Mouse (Mus musculus) left cerebral cortex, adult 8-10 months (tissue): ENCODE results near the gene Psmc4. TPM values are rescaled to one million over a fixed set of nuclear protein-coding genes. Genes with fewer than 3 reads are reported as not detected.

ENCODE experiments used
- DNase-seq, 2 experiments: peaks; one replicate each; pipeline ENCODE4 v3.0.0; 2022; ENCODE audit warnings: low spot score in 2 of 2
- total RNA-seq, 4 experiments: library from RNA; stranded (reverse); gene quantifications; 2 replicates each; pipeline ENCODE4 v1.2.4; 2022

Psmc4 gene
- 100 to 1,000 TPM; 119 to 144 (median 131) TPM for total RNA-seq

DNA sequence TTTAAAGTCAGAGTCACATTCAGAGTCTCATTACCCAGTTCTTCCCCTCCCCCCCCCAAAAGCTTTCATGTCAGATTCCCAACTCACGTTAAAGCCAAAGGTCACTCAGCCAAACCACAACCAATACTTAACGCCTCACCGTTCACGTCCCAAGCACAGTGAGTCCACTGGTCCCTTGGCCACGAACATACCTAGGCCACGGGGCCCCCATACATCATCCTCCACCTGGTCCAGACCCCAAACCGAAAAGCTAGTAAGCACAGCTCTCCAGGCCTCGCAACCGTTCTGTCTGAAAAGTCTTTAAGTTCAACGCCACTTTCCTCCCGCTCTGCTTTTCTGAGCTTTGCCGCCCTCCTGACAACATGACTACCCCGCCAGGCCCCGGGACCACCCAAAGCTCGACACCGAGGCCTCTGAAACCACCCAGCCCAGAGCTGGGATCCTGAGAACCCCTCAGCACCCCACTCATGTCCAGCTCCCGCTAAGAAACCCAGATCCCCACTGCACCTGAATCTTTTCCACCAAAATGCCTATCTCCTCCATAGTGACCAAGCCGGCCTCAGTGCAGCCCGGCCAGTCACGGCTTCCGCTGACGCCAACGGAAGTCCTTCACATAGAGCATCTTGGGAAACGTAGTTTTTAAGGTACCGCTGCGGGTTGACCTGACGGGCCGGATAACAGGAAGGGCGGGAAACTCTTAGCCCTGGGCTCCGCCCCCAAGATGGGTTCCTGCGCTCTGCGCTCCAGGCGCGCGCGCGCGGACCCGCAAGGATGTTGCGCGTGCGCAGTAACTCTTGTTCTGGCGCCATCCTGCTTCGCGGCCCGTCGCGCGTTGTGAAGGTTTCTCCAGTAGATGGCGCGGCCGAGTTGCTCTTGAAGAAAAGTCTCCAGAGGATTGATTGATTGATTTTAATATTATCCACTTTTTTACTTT, at the start of gene Psmc4:
TSS of gene Psmc4 (minus strand) at position 626 of the 934 bp plus-strand sequence.
- peak; percentile 94 to 98 for DNase-seq

DNA sequence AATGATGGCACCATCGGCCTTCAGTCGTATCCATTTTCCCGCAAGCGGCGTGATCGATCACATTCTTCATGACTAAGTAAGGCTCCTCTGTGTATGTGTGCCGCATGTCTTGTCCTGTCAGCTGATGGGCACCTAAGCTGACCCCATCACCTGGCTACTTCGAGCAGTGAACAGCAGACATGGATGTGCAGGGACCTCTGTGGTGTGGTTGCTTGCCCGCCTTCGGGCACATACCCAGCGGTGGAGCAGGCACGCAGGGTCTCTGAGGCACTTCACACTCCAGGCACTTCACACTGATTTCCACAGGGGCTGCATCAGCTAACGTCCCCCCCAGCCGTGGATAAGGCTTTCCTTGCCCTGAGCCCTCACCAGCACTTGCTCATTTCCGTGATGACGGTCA, 49.2 kb upstream of the Psmc4 start:
- DNase-seq: no peak

DNA sequence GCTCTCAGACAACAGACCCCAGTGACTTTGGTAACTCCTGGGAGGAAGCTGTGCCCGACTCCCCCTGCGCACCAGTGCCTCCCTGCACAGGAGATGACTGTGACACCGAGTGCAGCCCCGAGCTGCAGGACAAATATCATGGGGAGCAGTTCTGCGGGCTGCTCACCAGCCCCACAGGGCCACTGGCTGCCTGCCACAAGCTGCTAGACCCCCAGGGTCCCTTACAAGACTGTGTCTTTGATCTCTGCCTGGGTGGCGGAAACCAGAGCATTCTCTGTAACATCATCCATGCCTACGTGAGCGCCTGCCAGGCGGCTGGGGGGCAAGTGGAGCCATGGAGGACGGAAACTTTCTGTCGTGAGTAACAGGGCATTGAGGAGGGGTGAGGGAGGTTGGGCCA, 43.6 kb upstream of the Psmc4 start:
- no peak for DNase-seq

DNA sequence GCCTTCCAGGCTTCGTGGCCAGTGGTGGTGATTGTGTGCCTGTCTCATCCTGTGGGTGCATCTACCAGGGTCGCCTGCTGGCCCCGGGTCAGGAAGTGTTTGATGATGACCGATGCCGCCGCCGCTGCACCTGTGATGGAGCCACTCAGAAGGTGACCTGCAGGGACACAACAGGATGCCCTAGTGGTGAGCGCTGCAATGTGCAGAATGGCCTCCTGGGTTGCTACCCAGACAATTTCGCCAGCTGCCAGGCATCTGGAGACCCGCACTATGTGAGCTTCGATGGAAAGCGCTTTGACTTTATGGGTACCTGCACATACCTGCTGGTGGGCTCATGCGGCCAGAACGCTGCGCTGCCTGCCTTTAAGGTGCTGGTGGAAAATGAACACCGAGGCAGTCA, 36.3 kb upstream of the Psmc4 start:
- no peak for DNase-seq

DNA sequence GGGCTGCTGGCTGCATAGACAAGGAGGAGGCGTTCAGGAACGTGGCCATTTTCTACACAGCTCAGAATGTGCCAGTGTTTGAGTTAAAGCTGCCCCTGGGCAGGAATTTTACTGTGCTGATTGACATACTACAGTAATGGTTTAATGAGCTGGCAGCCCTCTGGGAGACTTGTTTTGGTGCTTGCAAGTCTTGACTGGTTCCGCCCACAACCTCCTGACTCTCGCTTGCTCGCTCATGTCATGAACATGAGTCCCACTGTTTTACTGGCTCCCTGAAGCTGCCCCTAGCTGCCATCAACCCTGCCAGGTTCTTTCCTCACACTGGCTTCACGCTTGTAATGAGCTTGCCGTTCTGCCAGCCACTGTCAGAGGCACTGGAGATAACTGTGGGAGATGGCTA, 34.3 kb upstream of the Psmc4 start:
- peak; percentile 8 to 55 for DNase-seq

DNA sequence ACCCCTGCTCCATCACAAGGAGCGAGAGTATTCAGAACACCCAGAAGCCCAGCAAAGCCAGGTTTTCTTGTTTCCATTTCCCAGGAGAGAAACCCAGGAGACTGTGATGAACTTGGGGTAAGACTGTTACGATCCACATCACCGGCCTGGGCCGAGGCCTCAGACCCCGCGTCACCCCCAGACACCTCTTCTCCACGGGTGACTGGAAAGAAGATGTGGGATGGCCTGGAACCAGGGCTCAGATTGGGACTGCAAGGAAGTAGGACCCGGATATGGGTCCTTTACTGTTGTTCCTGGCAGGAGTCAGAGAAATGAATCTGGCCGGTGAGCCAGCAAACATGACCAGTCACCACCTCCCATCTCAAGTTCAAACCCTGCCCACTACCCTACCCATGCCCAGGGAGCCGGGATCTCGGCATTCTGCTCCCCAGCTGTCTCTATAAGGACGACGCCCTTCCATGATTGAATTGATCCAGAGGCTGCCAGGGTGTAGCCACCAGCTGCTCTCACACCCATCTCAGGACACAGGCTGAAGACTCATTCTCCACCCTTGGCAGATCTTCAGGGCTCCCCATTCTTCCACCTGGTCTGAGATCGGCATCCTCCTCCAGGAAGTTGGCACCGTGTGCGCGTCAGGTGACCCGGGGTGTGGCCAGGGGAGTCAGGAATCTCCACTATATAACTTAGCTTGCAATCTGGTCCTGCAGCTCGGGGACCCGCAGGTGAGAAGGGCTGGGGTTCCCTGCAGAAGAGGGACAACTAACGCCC, 20.8 kb upstream of the Psmc4 start, which contains the start of gene Fcgbp:
TSS of gene Fcgbp (plus strand) at position 706 of the 768 bp plus-strand sequence.
- no peak for DNase-seq

DNA sequence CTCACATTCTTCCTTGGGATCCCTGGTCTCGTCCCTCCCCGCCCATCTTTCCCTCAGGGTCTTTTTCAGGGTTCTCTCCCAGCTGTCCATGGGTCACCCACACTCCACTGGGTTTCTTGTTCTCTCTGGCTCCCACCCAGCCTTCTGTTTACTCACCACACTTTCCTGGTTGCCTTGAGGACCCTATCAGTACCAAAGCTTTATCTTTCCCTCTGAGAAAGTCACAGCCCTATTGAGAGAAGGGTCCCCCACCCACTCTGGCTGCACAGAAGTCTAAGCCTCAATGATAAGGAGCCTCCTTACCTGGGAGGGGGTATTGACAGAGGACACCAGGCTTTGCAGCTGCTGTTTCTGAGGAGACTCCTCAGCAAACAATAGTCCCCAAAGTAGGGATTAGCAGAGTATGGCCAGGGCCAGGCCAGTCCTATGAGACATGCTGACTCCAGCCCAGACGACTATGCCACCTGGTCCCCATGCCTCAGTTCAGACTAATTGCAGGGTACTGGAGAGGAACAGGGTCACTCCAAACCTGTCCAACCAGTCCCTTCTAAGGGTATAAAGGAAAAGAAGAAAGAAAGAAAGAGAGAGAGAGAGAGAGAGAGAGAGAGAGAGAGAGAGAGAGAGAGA, 19.8 kb upstream of the Psmc4 start:
- DNase-seq: no peak

DNA sequence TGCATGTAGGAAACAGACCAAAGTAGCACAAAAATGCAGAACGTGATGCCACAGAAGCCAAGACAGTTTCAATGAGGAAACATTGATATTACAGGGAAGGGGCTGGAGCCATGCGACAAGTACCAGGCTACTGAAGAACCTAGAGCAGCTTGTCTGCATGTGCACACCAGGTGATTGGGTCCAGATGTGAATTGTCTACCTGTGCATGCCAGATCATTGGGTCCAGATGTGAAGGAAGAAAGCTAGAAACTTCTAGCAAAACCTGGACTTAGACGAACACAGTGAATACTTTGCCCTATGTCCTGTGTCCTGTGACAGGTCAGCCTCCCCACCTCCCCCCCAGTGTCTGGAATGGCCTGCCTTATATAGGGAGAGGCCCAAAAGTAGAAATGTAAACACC, 18.8 kb upstream of the Psmc4 start:
- DNase-seq: no peak

DNA sequence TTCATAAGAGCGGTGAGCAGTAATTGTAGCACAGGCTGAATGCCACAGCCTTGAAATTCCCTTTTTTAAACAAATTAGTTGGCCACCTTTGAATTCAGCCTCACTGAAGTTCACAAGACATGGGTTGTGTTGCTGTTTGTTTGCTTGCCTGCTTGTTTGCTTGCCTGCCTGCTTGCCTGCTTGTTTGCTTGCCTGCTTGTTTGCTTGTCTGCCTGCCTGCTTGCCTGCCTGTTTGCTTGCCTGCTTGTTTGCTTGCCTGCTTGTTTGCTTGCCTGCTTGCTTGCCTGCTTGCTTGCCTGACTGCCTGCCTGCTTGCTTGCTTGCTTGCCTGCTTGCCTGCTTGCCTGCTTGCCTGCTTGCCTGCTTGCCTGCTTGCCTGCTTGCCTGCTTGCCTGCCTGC, 10.1 kb upstream of the Psmc4 start:
- no peak for DNase-seq

DNA sequence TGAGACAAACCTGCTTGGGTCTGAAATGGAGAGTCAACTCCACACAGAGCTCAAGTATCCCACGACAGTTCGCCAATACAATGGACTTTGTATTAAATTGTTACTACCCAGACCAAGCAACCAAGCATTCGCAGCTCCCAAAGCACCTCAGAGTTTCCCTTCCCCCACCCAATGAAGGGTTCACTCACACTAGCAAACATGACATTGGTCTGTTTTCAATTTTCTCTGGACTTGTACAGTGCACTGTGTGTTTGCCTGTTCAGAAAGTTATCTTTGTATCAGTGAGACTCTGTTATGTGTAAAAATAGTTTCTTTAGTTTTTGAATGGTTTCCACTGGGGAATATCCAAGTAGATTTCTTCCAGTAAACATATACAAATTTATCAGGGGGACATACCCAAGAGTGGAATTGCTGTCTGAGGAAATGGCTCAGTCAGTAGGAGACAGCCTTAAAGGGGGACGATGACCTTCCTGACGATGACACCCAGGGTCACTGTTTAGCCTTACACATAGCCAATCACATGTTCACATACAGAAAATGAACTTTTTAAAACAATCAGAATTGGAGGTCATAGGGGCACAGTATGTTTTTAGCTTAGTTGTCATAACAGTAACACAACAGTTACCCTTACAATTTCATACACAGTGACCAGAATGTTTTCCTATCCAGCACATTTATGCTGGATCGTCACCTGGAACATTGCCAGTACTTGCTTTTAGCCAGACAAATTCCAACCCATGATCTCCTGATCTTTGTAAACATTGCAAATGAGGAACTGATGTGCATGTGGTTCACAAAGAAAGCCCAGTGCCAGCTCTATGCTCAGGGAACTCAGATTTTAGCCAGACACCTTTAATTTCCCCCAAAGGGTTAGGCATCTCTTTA, 3.4 kb upstream of the Psmc4 start:
- no peak for DNase-seq

DNA sequence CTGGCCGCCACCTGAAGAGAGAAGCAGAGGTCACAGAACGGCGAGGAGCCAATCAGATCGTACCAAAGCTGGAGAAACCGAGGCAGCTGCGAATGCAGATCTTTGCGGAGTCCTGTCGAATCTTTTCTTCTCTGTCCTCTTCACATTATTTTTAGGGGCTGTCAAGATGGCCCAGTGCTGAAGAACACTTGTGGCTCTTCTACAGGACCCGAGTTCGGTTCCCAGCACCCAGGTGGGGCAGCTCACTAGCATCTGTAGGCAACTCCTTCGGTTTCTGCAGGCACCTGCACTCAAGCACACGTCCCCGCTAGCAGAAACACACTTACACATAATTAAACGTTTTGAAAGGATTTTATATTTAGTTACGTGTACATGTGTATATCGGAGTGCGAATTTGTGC, 683 bp upstream of the Psmc4 start:
- no peak for DNase-seq

DNA sequence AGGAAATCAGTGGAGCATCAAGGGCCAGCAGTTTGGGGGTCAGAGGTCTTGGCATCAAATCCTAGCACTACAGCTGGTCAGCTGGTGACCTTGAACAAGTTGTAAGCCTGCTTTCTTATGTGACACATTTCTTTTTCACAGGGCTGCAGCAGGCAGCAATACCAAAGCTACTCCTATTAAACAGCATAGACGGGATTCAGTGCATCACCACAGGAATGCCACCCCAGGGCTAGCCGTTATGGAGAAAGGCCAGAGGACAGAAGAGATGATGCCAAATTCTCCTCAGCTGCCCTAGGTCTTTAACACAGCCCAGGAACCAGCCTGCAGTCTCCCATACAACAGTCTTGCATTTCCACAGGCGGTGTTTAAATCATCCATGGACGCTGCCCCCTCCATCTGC, 5.4 kb downstream of the Psmc4 start:
- no peak for DNase-seq

DNA sequence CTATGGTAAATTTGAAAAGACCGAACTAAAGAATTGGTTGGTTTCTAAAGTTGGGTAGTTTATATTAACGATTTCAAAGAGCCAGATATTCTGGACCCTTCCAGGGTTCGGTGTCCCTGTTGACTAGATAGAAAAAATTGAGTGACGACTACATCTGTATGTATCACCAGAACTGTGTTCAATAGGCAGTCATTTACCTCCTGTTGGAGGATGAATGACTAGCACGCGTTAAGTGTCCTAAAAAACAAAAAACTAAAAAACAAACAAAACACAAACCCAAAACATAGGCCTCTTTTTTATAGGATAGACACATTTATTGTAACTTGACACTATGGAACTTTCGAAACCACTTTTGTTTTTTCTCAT, 35.5 kb downstream of the Psmc4 start:
- DNase-seq: no peak

DNA sequence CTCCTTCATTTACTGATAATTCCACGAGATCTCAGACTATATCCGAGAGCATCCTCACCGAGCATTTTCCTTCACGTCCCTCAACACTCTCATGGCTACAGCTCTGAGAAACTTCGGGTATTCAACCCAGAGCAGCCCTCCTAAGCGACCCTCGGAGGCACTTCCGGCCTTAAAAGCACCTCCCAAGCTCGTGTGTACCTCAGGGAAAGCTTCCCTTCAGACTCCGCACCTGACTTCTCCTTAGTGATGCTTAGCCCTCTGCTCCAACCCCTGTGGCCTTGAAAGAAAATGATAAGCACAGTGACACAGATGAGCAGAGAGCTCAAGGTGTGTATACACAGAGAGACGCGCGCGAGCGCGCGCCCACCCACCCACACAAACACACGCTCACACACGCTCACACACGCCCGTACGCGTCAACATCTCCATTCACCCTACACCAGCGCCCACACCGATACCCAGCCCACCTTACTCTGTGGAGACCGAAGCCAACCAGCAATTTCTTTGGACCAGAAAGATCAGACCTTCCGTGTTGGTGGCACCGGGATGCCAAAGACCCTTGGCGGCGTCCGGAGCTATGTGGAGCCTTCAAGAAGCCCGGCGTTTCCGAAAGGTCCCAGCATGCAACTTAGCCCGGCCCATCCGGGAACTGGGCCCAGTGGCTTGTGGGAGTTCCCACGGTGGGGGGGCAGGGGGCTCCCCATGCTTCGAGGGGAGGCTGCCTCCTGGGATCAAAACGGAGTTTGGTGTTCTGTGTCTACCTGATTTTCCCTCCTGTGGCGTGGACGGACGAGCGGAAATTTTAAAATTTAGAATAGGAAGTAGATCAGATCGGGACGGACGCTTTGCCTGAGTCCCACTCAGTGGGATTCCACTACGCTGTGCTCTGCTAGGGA, 36.1 kb downstream of the Psmc4 start, which contains the start of gene Zfp850:
TSS of gene Zfp850 (minus strand) at position 567 of the 896 bp plus-strand sequence.
- DNase-seq: peak; percentile 65 to 69

DNA sequence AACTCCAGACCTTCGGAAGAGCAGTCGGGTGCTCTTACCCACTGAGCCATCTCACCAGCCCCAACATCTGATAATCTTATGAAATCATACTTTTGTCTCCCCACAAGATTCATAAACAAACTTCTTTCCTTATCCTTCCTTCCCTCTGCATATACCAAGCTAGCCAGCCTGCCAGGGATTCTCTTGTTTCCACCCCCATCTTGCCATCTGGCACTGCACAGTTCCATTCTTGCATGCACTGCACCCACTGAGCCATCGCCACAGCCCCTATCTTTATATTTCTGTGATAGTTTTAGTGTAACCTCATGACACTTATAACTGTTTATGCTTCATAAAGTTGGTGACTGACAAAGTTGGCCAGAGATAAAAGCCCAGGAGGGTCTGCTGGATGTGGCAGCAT, 39.6 kb downstream of the Psmc4 start:
- peak in 1 of 2 experiments; percentile 14 for DNase-seq

Other genes starting within 250 kb of the Psmc4 start
- 10 to 100 TPM in 1 of 4 experiments, 1 to 10 TPM in 3; 9.3 to 11.0 (median 9.5) TPM for gene Zfp626, start 242.9 kb downstream of the Psmc4 start, total RNA-seq
- gene Zfp59, start 211.5 kb downstream of the Psmc4 start, total RNA-seq: 1 to 10 TPM; 4.6 to 5.7 (median 5.3) TPM
- gene Zfp607a, start 192.6 kb downstream of the Psmc4 start, total RNA-seq: 1 to 10 TPM; 1.7 to 2.3 (median 2.1) TPM
- 10 to 100 TPM; 13.7 to 17.6 (median 15.3) TPM for gene Zfp974, start 120.6 kb downstream of the Psmc4 start, total RNA-seq
- 10 to 100 TPM; 19.1 to 21.0 (median 19.9) TPM for gene Zfp780b, start 70.9 kb downstream of the Psmc4 start, total RNA-seq
- gene Zfp850, start 36.0 kb downstream of the Psmc4 start, total RNA-seq: 1 to 10 TPM; 5.5 to 7.5 (median 5.8) TPM
- gene Fcgbp, start 21.1 kb upstream of the Psmc4 start, total RNA-seq: 1 to 10 TPM in 1 of 4 experiments, under 1 TPM in 3; 0.33 to 1.5 (median 0.40) TPM
- gene 9530053A07Rik, start 79.4 kb upstream of the Psmc4 start, total RNA-seq: under 1 TPM; 0.06 to 0.12 (median 0.07) TPM
- gene Fbl, start 119.6 kb upstream of the Psmc4 start, total RNA-seq: 10 to 100 TPM; 47.8 to 59.8 (median 56.9) TPM
- gene Dyrk1b, start 129.4 kb upstream of the Psmc4 start, total RNA-seq: 10 to 100 TPM; 42.5 to 45.3 (median 44.3) TPM
- 10 to 100 TPM; 56.5 to 59.8 (median 58.3) TPM for gene Eid2, start 217.8 kb upstream of the Psmc4 start, total RNA-seq
- gene Eid2b, start 227.6 kb upstream of the Psmc4 start, total RNA-seq: 10 to 100 TPM; 30.6 to 34.2 (median 33.4) TPM
- 1 to 10 TPM in 2 of 4 experiments, under 1 TPM in 2; 0.72 to 1.9 (median 1.0) TPM for gene Selenov, start 241.1 kb upstream of the Psmc4 start, total RNA-seq